ENCODE assay signal across 8 mouse cellular contexts in the genomic region with DNA sequence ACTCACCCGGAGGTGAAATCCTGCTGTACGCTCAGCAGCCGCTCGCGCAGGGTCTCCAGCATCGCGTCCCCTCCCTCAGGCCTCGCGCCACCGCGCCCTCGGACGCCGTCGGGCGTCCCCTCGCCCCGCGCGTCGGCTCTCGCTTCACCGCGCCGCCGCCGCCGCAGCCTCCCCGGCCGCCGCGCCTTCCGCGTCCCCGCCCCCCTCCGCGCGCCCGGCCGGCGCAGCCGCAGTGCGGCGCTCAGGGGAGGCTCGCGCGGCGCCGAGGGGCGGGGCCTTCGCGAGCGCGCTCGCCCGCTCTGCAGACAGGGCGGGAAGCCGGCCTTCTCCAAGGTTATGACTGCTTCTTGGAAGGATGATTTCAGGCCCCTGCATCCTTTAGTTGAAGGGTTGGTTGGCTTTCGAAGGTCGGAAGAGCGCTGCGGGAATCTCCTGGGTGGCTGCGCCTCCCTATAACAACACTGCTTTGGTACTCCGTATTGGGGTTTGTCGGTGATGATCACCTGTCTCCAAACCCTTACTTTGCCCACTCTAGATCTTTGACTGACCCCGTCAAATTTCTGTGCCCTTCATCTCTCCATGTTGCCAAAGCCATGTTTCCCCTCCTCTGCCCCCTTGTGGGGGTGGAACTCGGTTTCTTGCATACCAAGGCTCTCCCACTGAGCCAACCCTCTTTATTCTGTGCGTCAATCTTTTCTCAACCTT. TPM values are rescaled to one million over a fixed set of nuclear protein-coding genes. Genes with fewer than 3 reads are reported as not detected.
DNase-seq lines count a peak whose midpoint lies in the region; ATAC-seq and TF ChIP-seq lines count a peak whose summit lies in the region.

Gene Dtnbp1, minus strand, starts transcription at position 237 of the 705 bp plus-strand sequence.

- intact Hi-C loops in left cerebral cortex, postnatal 10 days (cut with DNase I) = no loop called here

- WGBS in hindbrain, postnatal 0 days = 3% methylated on average over 58 of the region's 68 CpGs

- H3K27me3 ChIP-seq in hindbrain, postnatal 0 days (ENCODE audit: insufficient read depth, low read length) = no peaks in the 10 kb centered on the region

- peak within 1 kb of the TSS; percentile 75 for H3K27ac ChIP-seq in hindbrain, postnatal 0 days

- H3K9me3 ChIP-seq in hindbrain, postnatal 0 days (ENCODE audit: low read length) = no peaks in the 10 kb centered on the region

- peak within 1 kb of the TSS; percentile 73 for H3K9ac ChIP-seq in hindbrain, postnatal 0 days (replicated peaks; ENCODE audit: low read length)

- H3K4me3 ChIP-seq in hindbrain, postnatal 0 days (ENCODE audit: low read length) = peak within 1 kb of the TSS; percentile 82

- H3K36me3 ChIP-seq in hindbrain, postnatal 0 days (ENCODE audit: insufficient read depth, low read length) = no peaks in the 10 kb centered on the region

- H3K4me2 ChIP-seq in hindbrain, postnatal 0 days (ENCODE audit: low read depth, low read length) = peak within 1 kb of the TSS; percentile 67

- DNase-seq in ZHBTc4 (ENCODE audit: low read depth, low spot score) = peak; percentile 83
- peak; percentile 36 to 74 for DNase-seq in cerebellum, postnatal 4 days (ENCODE audit: low spot score in 2 of 2)
- peak; percentile 54 to 62 for DNase-seq in gastrocnemius, adult 8-10 months (ENCODE audit: low spot score in 2 of 2)
- peak; percentile 92 for DNase-seq in hindbrain, postnatal 0 days (ENCODE audit: low spot score)
- DNase-seq in left cerebral cortex, postnatal 10 days (ENCODE audit: extremely low spot score in 1 of 2, low spot score in 2 of 2) = peak; percentile 35 to 86
- peak; percentile 75 for DNase-seq in right cerebral cortex, postnatal 14 days
- DNase-seq in yolk sac, embryonic 10.5 days (ENCODE audit: low spot score) = peak; percentile 48

- peak; percentile 66 for TF ChIP-seq CTCF in hindbrain, postnatal 0 days (IDR thresholded peaks at IDR 0.05; ENCODE audit: low read depth)

- 0 out of 2 replicates have a peak, but pooled peaks cover 4% of the 10 kb centered on the region for H3K4me1 ChIP-seq in hindbrain, postnatal 0 days (ENCODE audit: insufficient read depth, low read length)

- peak; percentile 92 for ATAC-seq in hindbrain, postnatal 0 days
- ATAC-seq in megakaryocyte progenitor cell, adult 5-6 weeks (replicated peaks; ENCODE audit: poor library complexity) = peak; percentile 49

RNA-seq across cellular contexts. Expression of gene Dtnbp1, which starts in this region (rescaled TPM):
- total RNA-seq in gastrocnemius, adult 8-10 months (2022) = 10 to 100 TPM; 65.6 to 74.7 (median 66.2) TPM
- 90.7 and 97.6 TPM in 2 replicates for total RNA-seq in hindbrain, postnatal 0 days (2014; rRNA removed)
- polyA plus RNA-seq in hindbrain, postnatal 0 days (2015; fragmentation: Nextera tagmentation; extraction: Ambion mirVana) = 114 and 127 TPM in 2 replicates
- 10 to 100 TPM; 78.4 to 80.9 TPM for total RNA-seq in left cerebral cortex, postnatal 10 days (2021)
- total RNA-seq in megakaryocyte progenitor cell, adult 5-6 weeks (2015) = 89.4 and 94.5 TPM in 2 replicates
- total RNA-seq in megakaryocyte progenitor cell, adult 5-6 weeks (2017) = 98.2 and 104 TPM in 2 replicates

Comparison
In these comparisons a context has a peak if more than half of its experiments do, and no peak if none do; other contexts are left out.
1. Peak in every context shown above with its lines: DNase-seq, ATAC-seq, H3K4me3 ChIP-seq and H3K27ac ChIP-seq.